Mouse (Mus musculus) heart, embryonic 16.5 days (tissue): ENCODE measurements around the gene Trpm5. TPM values are rescaled to one million over a fixed set of nuclear protein-coding genes. Genes with fewer than 3 reads are reported as not detected.

Experiments
- ATAC-seq: fragments of 200-750 bp; cut with Nextera tagmentation; replicated peaks from 2 replicates; pipeline ENCODE4 v1.8.0; 2017; ENCODE audit warnings: moderate number of reproducible peaks; ENCODE audit not compliant: insufficient read depth, low FRiP score; ENCODE audit errors: extremely low read depth
- H3K27ac ChIP-seq: fragments of 300-500 bp; sonication (generic); 2 replicates; pipeline ENCODE4 v1.5.1; 2014; ENCODE audit warnings: mild to moderate bottlenecking, low read length, control low read depth, moderate library complexity
- H3K27me3 ChIP-seq: fragments of 300-500 bp; sonication (generic); 2 replicates; pipeline ENCODE4 v1.6.1; 2014; ENCODE audit warnings: low read length, mixed read lengths; ENCODE audit not compliant: control insufficient read depth, insufficient read depth
- H3K36me3 ChIP-seq: fragments of 300-500 bp; sonication (generic); 2 replicates; pipeline ENCODE4 v1.6.1; 2014; ENCODE audit not compliant: control insufficient read depth, insufficient read depth
- H3K4me1 ChIP-seq: fragments of 300-500 bp; sonication (generic); 2 replicates; pipeline ENCODE4 v1.6.1; 2014; ENCODE audit warnings: low read length, mixed read lengths; ENCODE audit not compliant: control insufficient read depth, insufficient read depth
- H3K4me2 ChIP-seq: fragments of 300-500 bp; sonication (generic); 2 replicates; pipeline ENCODE4 v1.6.1; 2014; ENCODE audit warnings: low read depth, mild to moderate bottlenecking, control low read depth, low read length
- H3K4me3 ChIP-seq: fragments of 300-500 bp; sonication (generic); 2 replicates; pipeline ENCODE4 v1.5.1; 2014; ENCODE audit warnings: mild to moderate bottlenecking, control low read depth, low read length
- H3K9ac ChIP-seq: fragments of 300-500 bp; sonication (generic); 2 replicates; pipeline ENCODE4 v1.6.1; 2014; ENCODE audit warnings: low read length, control low read depth
- H3K9me3 ChIP-seq: fragments of 300-500 bp; sonication (generic); replicated peaks from 2 replicates; pipeline ENCODE4 v1.6.1; 2016; ENCODE audit warnings: low read length; ENCODE audit not compliant: control insufficient read depth
- WGBS: fragments of 180-500 bp; shearing (Covaris S2); extraction: QIAGEN DNeasy Blood & Tissue Kit; methylation state at CpG from one replicate; pipeline ENCODE4 v1.1.7; 2014; 5-methylcytosine and 5-hydroxymethylcytosine counted together
- polyA plus RNA-seq: library from polyadenylated mRNA; unstranded; fragments of >200 nt; fragmentation: Nextera tagmentation; extraction: Ambion mirVana; gene quantifications from 2 replicates; pipeline ENCODE4 v1.2.1, GENCODE M21; 2015

Trpm5 gene
- 3.1 and 3.7 TPM in 2 replicates for polyA plus RNA-seq

DNA sequence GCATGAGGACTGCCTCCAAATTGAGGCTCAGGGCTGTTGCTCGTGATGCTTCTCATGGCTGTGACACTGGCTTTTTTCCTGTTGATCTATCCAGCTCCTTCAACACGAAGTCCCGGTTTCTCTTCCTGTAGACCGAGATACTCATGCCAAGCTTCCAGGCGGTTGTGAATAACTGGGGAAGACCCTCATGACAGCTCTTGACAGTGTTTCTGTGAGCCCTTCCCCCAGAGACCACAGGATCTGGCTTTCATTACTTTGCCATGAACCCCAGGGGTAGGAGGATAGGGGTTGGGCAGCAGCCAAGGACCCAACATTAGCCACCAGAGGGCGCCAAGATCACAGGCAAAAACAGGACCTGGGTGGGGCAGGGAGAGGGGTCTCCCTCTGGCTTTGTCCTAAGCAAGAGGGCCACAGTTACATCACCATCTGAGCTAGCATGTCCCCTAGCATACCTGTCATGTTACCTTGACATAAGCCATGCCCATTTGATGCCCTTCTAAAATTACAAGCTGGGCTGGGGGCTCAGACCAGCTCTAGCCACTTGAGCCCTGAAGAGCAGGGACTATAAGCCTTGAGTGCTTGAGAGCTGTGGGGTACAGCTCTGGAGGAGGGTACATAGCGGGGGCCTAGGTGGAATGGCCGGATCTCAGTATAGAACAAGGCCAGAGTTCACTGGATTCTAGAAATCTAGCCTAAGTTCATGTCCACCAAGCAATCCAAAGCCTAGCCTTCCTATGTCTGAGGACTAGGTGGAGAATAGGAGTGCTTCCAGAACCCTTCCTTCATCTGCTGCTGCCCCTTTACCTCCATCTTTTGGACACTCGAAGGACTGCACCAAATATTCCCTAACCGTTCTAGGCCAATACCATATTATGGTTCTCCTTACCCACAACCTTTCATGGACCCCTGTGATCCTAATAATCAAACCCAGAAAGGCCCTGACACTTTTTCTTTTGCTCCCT, at the start of gene Trpm5:
Trpm5 (minus strand) TSS at position 51 of the 962 bp plus-strand sequence.
- Histone ChIP-seq H3K4me2 (peak within 1 kb of the TSS; percentile 20; the same call in 1 of the 2 replicates), H3K9ac (no peak within 1 kb of the TSS), H3K36me3 (no peaks in the 10 kb centered on the region), H3K27ac (no peak within 1 kb of the TSS), H3K9me3 (no peaks in the 10 kb centered on the region), H3K27me3 (peaks cover 5% of the 10 kb centered on the region), H3K4me3 (no peak within 1 kb of the TSS), H3K4me1 (0 out of 2 replicates have a peak, but pooled peaks cover 2% of the 10 kb centered on the region)
- 37% methylated on average over 10 of the region's 10 CpGs for WGBS
- peak; percentile 58 for ATAC-seq

DNA sequence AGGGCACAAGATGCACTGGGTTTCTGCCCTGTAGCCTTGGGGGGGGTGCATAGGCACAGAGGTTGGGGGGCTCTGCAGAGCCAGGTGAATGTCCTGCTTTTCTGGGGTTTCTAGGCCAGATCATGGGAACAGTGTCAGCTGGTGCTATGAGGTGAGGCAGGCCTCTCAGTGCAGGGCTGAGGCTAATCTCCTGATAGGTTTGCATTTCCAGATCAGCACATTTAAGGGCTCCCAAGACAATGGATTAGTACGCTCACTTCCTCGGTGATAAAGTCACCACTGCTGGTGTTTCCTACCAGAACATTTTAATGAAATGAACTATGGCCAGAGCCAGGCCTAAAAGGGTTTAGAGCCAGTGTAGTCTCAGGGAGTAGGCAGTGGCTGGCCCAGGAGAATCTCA, 48.2 kb upstream of the Trpm5 start:
- 66% methylated on average over 2 of the region's 2 CpGs for WGBS
- H3K27me3 ChIP-seq: no peaks in the 10 kb centered on the region
- no peaks in the 10 kb centered on the region for H3K9me3 ChIP-seq
- H3K4me3 ChIP-seq: no peak overlapping the region
- peaks cover 53% of the 10 kb centered on the region for H3K4me1 ChIP-seq
- ATAC-seq: no peak
- no peak overlapping the region for H3K27ac ChIP-seq
- H3K9ac ChIP-seq: no peak overlapping the region
- H3K4me2 ChIP-seq: no peak overlapping the region
- no peaks in the 10 kb centered on the region for H3K36me3 ChIP-seq

GRCm38 (mm10) chr7:143139932-143140331, 45.5 kb upstream of the Trpm5 start:
- peaks cover 56% of the 10 kb centered on the region for H3K4me1 ChIP-seq
- 45% methylated on average over 4 of the region's 4 CpGs for WGBS
- H3K4me3 ChIP-seq: no peak overlapping the region
- H3K9me3 ChIP-seq: no peaks in the 10 kb centered on the region
- H3K27ac ChIP-seq: peak overlapping the region; percentile 89
- peak overlapping the region; percentile 29; the same call in 1 of the 2 replicates for H3K4me2 ChIP-seq
- H3K27me3 ChIP-seq: no peaks in the 10 kb centered on the region
- no peaks in the 10 kb centered on the region for H3K36me3 ChIP-seq
- peak; percentile 84 for ATAC-seq
- H3K9ac ChIP-seq: 0 out of 2 replicates have a peak overlapping the region, but pooled peaks have one; percentile 8

GRCm38 (mm10) chr7:143138789-143139188, 44.3 kb upstream of the Trpm5 start:
- peak overlapping the region; percentile 89 for H3K27ac ChIP-seq
- H3K27me3 ChIP-seq: no peaks in the 10 kb centered on the region
- no peak overlapping the region for H3K4me3 ChIP-seq
- 38% methylated on average over 1 of the region's 1 CpGs for WGBS
- H3K4me2 ChIP-seq: no peak overlapping the region
- no peak for ATAC-seq
- H3K36me3 ChIP-seq: no peaks in the 10 kb centered on the region
- H3K4me1 ChIP-seq: peaks cover 56% of the 10 kb centered on the region
- H3K9ac ChIP-seq: peak overlapping the region; percentile 31; the same call in 1 of the 2 replicates
- H3K9me3 ChIP-seq: no peaks in the 10 kb centered on the region

DNA sequence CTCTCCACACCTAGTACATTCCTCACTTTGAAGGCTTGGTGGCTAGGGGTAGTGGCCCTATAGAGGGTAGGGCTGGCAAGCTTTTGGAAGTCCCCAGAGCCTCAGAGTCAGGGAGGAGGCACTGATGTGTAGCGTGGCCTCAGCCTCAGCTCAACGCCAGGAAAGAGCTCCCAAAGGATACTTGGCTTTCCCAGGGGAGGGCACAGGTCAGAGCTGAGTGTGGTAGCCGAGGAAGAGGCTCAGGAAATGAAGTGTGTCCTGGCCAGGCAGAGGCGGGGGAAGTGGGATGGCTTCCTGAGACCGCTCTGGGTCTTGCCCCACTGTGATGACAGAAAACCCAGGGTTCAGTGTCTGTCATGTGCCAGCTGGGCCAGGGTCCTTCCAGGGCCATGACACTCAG, 42.1 kb upstream of the Trpm5 start:
- H3K4me2 ChIP-seq: no peak overlapping the region
- 46% methylated on average over 5 of the region's 5 CpGs for WGBS
- no peak overlapping the region for H3K4me3 ChIP-seq
- H3K27ac ChIP-seq: peak overlapping the region; percentile 28; the same call in 1 of the 2 replicates
- H3K36me3 ChIP-seq: no peaks in the 10 kb centered on the region
- H3K4me1 ChIP-seq: peaks cover 50% of the 10 kb centered on the region
- H3K9me3 ChIP-seq: no peaks in the 10 kb centered on the region
- ATAC-seq: no peak
- no peaks in the 10 kb centered on the region for H3K27me3 ChIP-seq
- H3K9ac ChIP-seq: no peak overlapping the region; the same call in 1 of the 2 replicates

DNA sequence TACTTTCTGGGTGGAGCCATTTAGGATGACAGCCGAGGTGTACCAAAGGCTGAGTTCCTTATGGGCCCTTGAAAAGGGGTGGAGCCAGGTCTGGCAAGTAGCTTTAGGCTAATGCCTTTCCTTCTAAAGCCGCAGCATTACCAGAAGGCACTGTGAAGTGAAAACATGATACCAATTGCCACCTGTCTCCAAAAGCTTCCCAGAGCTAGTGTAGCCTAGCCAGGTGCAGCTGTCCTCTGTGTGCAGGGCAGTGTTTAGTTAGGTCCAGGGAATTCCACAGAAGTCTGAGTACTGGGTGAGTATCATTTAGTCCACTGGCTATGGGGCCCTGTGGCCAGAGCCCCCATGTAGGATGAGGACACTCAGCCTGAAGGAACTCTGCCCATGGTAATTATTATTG, 41.7 kb upstream of the Trpm5 start:
- 60% methylated on average over 2 of the region's 2 CpGs for WGBS
- Histone ChIP-seq H3K27me3 (no peaks in the 10 kb centered on the region), H3K27ac (peak overlapping the region; percentile 28; the same call in 1 of the 2 replicates), H3K9ac (no peak overlapping the region), H3K4me3 (no peak overlapping the region), H3K36me3 (no peaks in the 10 kb centered on the region), H3K4me2 (no peak overlapping the region), H3K4me1 (peaks cover 52% of the 10 kb centered on the region), H3K9me3 (no peaks in the 10 kb centered on the region)
- ATAC-seq: no peak

GRCm38 (mm10) chr7:143132815-143133214, 38.4 kb upstream of the Trpm5 start:
- WGBS: 82% methylated on average over 5 of the region's 5 CpGs
- ATAC-seq: no peak
- no peaks in the 10 kb centered on the region for H3K27me3 ChIP-seq

GRCm38 (mm10) chr7:143124902-143125301, 30.5 kb upstream of the Trpm5 start:
- Histone ChIP-seq H3K4me2 (peak overlapping the region; percentile 40), H3K27me3 (no peaks in the 10 kb centered on the region), H3K4me3 (peak overlapping the region; percentile 9), H3K36me3 (peaks cover 6% of the 10 kb centered on the region; the same call in 1 of the 2 replicates), H3K9ac (peak overlapping the region; percentile 62), H3K9me3 (no peaks in the 10 kb centered on the region), H3K27ac (peak overlapping the region; percentile 97), H3K4me1 (peaks cover 53% of the 10 kb centered on the region)
- no peak for ATAC-seq
- WGBS: 55% methylated on average over 3 of the region's 3 CpGs

More at GRCm38 (mm10) chr7:143132815-143133214, 38.4 kb upstream of the Trpm5 start:
- no peak overlapping the region for H3K9ac ChIP-seq
- no peak overlapping the region for H3K4me2 ChIP-seq
- H3K36me3 ChIP-seq: peaks cover 3% of the 10 kb centered on the region; the same call in 1 of the 2 replicates
- H3K4me1 ChIP-seq: peaks cover 32% of the 10 kb centered on the region
- H3K4me3 ChIP-seq: no peak overlapping the region
- H3K27ac ChIP-seq: no peak overlapping the region
- no peaks in the 10 kb centered on the region for H3K9me3 ChIP-seq
